Mouse (Mus musculus) left cerebral cortex, postnatal 25 days (tissue): ENCODE data around the gene Bag3. TPM values are rescaled to one million over a fixed set of nuclear protein-coding genes. Genes with fewer than 3 reads are reported as not detected.
"Not testable (repeated sequence)": the region's sequence is repeated elsewhere in the genome, so short reads cannot be mapped to it uniquely, and the experiment has no call there.

Experiments
- DNase-seq, 2 experiments: peaks; one replicate each; pipeline ENCODE4 v3.0.0; 2022; ENCODE audit warnings: low spot score in 2 of 2, mixed read lengths in 1 of 2
- intact Hi-C: fragments of 180-260 bp; cut with DNase I; formaldehyde crosslinking; loops from one replicate; pipeline ENCODE4 v1.15.1; 2025
- total RNA-seq, 2 experiments: library from RNA; stranded (reverse); gene quantifications; 2 replicates each; pipeline ENCODE4 v1.2.3; 2021

The Bag3 gene
- total RNA-seq, 2 experiments from 2014 or later: 6.4 to 7.5 TPM

DNA sequence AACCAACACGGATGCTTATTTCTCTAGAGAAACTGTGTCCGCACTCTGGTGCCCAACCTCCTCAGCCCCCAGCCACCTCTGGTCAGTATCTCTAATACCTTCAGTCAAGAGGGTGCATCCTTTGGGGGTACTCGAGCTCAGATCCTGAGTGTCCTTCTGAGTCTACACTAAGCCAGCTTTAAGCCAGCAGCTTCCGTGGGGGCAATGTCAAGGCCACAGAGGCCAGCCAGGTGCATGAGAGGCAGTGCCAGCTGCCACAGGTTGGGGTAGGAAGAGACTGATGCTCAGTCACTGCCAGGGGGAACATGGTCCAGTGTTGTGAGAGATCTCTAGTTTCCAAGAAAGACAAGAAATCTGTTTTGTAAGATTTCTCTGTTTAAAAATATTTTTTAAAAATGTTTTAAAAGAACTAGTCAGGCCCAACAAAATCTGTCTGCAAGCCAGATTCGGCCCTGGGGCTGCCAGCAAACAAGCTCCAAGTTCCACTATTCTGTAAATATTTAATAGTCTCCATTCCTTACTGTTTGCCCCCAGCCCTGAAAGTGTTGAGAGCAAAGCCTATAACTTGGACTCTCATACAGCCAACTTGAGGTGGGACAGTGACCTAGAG lies 31.8 kb downstream of the Bag3 start:
- no peak for DNase-seq
- intact Hi-C loops: loop anchor here (2.0 kb wide), 1 partner anchor 28 kb away; no protein-coding TSS in a partner anchor

DNA sequence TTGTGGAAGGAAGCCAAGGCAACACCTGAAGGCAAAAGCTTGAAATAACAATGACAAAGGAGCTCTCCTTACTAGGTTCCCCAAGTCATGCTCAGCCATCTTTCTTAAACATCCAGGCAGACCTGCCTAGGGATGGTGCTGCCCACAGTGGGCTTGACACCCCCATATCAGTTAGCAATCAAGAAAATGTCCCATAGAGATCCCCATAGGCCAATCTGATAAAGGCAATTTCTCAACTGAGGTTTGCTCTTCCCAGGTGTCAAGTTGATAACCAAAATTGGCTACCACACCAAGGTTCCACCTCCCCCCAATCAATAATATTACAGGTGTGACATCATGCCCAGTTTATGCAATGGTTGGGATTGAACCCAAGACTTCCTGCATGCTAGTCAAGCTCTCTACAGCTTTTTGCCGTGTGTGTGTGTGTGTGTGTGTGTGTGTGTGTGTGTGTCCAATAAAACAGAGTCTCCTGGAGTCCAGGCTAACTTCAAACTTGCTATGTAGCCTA lies 33.6 kb downstream of the Bag3 start:
- DNase-seq: no peak
- intact Hi-C loops: no loop called here

- no peak for DNase-seq
- intact Hi-C loops: loop anchor here (5.0 kb wide), 1 partner anchor 124 kb away; no protein-coding TSS in a partner anchor
Measured at GRCm38 (mm10) chr7:128563373-128563772, 40.0 kb downstream of the Bag3 start.

DNA sequence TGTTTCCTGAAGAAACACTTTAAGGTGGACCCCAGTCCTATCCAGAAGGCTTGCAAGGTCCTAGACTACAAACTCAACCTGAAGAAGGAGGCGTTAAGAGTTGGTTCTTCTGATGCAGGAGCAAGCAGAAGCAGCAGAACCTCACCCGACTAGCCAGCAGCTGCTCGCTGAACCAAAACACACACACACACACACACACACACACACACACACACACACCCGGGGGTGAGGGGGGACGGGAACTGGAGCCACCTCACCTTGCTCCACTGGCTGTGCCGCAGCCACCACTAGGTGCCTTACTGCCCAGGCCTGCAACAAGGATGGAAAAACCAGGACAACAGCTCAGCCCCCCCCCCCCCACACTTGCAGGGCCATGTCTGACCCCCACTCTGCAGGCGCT lies 42.9 kb downstream of the Bag3 start:
- intact Hi-C loops: loop anchor here (5.0 kb wide), 1 partner anchor 89 kb away; no protein-coding TSS in a partner anchor

GRCm38 (mm10) chr7:128567561-128568244 lies 44.3 kb downstream of the Bag3 start:
- intact Hi-C loops: loop anchor here (5.0 kb wide), 1 partner anchor 90 kb away; no protein-coding TSS in a partner anchor
- no peak for DNase-seq

More for the DNA sequence above, 42.9 kb downstream of the Bag3 start:
- DNase-seq: no peak

DNA sequence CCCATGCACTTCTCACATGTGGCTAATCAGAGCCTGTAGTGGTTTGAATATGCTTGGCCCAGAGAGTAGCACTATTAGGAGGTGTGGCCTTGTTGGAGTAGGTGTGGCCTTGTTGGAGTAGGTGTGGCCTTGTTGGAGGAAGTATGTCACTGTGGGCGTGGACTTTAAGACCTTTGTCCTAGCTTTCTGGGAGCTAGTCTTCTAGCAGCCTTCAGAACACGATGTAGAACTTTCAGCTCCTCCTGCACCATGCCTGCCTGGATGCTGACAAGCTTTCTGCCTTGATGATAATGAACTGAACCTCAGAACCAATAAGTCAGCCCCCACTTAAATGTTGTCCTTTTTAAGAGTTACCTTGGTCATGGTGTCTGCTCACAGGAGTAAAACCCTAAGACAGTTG lies 46.0 kb downstream of the Bag3 start:
- not testable (repeated sequence) for DNase-seq
- intact Hi-C loops: loop anchor here (5.0 kb wide), 1 partner anchor 92 kb away; no protein-coding TSS in a partner anchor

DNA sequence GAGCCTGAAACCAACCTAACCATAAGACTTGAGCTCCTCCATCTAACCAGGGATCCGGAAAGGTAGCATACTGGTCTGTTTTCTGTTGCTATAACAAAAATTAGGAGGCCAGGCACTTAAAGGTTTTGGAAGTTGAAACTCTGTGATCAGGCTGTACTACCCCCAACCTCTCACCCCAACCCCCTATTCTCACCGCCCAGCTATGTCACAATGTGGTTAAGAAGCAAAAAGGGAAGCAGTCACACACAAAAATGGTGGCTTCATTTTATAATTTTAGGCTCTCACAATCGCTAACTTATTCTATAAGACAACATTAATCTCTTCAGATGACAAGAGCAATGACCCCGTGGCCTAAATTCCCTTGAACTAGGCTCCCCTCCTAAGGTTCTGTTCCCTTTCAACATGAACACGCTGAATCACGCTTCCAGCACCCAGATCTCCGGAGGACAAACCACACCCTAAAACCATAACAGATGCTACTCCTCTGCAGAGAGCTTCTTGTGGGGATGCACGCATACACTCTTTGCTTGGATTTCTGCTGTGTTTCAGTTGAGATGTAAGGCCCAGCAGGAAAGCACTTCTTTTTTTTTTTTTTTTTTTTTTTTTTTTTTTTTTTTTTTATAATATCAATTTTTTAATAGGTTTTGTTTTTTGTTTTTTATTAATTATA lies 46.7 kb downstream of the Bag3 start:
- DNase-seq: no peak
- intact Hi-C loops: loop anchor here (5.0 kb wide), 1 partner anchor 93 kb away; no protein-coding TSS in a partner anchor

DNA sequence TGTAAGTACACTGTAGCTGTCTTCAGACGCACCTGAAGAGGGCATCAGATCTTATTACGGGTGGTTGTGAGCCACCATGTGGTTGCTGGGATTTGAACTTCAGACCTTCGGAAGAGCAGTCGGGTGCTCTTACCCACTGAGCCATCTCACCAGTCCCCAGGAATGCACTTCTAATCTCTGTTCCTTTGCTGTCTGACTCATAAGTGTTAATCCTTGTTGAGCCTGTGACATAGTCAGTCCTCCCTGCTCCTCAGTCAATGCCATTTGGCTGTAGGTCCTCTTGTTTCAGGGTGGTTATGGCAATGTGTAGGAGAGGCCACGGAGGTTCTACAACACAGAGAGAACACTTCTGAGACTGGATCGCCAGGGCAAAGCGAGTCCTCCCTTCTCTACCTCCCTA lies 47.2 kb downstream of the Bag3 start:
- DNase-seq, intact Hi-C loops: not testable (repeated sequence)

- DNase-seq: no peak
Measured at GRCm38 (mm10) chr7:128572030-128572429, 48.6 kb downstream of the Bag3 start.

GRCm38 (mm10) chr7:128575211-128575610 lies 51.8 kb downstream of the Bag3 start:
- DNase-seq: no peak
- intact Hi-C loops: no loop called here

More at GRCm38 (mm10) chr7:128572030-128572429, 48.6 kb downstream of the Bag3 start:
- intact Hi-C loops: no loop called here

GRCm38 (mm10) chr7:128575794-128576193 lies 52.4 kb downstream of the Bag3 start:
- DNase-seq: no peak
- intact Hi-C loops: no loop called here

DNA sequence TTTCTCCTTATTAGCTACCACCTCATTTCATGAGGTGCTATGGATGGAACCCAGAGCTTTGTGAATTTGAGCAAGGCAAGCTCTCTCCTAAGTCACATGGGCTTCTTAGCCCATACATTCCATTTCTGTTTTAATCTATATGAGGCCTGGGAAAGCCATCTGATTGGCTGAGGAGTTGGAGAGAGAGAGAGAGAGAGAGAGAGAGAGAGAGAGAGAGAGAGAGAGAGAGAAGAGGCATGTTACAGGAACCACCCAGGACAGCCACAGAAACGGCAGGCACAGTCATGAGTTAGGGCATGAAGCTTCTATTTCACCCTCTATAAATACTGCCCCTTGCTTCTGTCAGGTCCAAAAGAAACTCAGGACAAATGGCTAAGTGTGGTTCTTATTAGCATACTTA lies 54.2 kb downstream of the Bag3 start:
- intact Hi-C loops: no loop called here
- DNase-seq: no peak

DNA sequence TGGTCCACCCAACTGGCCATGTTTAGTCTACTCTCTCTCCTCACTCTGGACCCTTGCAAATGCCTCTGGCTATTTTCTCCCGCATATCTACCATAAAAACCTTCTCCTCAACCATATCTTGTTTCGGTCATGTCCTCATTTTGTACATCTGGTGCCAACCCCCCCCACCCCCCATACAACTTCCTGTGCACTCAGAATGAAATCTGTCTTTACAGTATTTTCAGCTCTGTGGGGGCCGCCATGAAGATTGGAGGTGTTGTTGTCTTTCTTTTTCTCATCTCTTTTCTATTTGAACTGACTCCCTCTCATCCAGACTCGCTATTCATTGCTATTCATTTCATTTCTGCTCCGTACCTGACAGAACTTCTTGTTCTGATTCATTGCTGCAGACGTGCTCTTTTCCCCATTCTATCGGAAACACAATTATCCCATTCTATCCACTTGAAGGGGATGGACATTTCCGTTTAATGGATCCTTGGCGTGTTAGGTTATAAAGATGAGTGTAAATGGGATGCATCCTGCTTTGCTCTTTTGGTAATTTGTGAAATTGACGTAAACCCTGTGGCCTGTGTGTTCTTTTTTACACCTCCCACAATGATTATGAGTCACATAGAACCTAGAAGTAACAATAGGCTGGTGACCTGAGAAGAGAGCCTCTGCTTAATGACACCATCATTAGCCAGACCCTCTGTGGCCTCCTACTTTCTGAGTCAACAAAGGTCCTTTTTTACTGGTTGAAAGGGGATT lies 55.0 kb downstream of the Bag3 start:
- DNase-seq: no peak
- intact Hi-C loops: no loop called here

- no peak for DNase-seq
- intact Hi-C loops: no loop called here
Measured at GRCm38 (mm10) chr7:128579381-128579780, 56.0 kb downstream of the Bag3 start.

- DNase-seq: no peak
- intact Hi-C loops: loop anchor here (5.0 kb wide), 1 partner anchor 103 kb away; no protein-coding TSS in a partner anchor
Measured at GRCm38 (mm10) chr7:128580318-128580717, 56.9 kb downstream of the Bag3 start.

GRCm38 (mm10) chr7:128581864-128582484 lies 58.6 kb downstream of the Bag3 start:
- intact Hi-C loops: loop anchor here (2.0 to 5.0 kb wide), 2 partner anchors 27 to 105 kb away; no protein-coding TSS in a partner anchor
- no peak for DNase-seq

DNA sequence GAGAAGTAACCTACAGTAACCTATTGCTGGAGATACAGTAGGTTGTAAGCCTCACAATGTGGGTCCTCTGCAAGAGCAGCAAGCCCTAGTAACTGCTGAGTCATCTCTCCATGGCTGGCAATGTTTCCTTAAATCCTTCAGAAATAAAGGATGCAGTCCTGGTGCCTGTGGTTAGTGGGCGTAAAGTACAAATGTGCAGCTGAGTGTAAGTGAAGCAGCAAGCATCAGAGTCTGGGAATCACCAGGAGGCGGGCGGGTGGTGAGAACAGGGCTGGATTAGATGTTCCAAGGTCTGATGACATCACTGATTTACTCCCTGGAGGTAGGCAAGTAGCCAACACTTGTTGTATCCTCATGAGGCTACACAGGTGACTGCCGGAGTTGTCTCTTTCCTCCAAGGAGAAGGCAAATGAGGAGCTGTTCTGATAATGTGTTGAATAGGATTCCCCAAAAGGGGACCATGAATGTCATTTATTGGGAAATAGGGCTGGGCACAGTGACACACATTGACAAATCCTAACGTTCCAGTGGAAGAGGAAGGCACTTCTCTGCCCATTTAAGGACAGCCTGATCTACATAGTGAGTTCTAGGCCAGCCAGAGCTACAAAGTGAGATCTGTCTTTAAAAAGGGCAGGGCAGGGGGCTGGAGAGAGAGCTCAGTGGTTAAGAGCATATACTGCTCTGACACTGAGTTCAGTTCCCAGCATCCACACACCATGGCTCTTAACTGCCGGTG lies 60.0 kb downstream of the Bag3 start:
- intact Hi-C loops: loop anchor here (2.0 to 5.0 kb wide), 2 partner anchors 29 to 106 kb away; no protein-coding TSS in a partner anchor

DNA sequence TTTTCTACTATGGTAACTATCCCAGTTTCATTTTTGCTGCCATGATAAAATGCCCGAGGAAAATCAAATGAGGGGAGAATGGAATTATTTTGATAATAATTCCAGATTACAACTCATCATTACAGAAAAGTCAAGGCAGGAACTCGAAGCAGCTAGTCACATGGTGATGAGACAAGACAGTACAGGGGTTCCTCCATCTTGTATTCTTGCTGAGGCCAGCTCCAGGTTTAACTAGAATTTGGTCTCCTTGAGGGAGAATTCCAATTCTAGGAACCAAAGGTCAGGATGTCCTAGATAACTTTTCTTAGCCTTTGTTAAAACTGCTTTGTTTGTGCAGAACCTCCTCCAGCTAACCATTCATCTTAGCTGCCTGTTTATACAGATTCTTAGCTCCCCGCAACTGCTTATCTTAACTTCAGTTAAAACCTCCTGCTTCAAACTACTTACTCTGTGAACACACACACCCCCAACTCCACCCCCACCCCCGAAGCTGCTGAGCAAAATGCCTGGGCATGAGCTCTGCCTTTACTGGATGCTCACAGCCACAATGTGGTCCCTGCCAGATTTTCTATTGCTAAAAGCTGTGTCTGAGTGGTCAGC lies 64.0 kb downstream of the Bag3 start:
- intact Hi-C loops: no loop called here
- peak in 1 of 2 experiments; percentile 33 for DNase-seq

More for the DNA sequence above, 60.0 kb downstream of the Bag3 start:
- peak; percentile 72 to 96 for DNase-seq
